16 mouse cellular contexts compared by ENCODE assay signal in the genomic region with DNA sequence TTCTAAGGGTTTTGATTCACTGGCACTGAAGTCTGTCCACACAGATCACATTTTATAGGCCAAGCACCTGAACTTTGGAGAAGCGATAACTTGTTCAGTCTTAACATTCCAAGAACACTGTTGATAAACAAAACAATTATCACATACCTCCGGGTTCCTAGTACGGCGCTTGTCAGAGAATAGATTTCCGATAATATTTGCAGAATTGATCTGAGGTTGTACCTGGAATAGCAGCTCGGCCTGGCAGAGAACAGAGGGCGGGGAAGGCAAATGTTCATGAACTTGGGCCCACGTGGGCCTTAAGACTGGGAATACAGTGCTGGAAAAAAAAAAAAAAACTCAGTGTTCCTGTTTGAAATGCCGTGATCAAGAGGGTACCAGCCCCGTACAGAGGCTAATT.
"Had no signal": no experiment of that assay in that cellular context is flagged by ENCODE, and none has a peak within 500 bp of the region (broad histone marks: within the 10 kb centered on the region; RNA-seq: fewer than 3 reads in every experiment).

No protein-coding gene starts in this region.

- H3K4me3 ChIP-seq: neural tube, embryonic 12.5 days; neural tube, embryonic 13.5 days; neural tube, embryonic 15.5 days; stomach, embryonic 15.5 days had no signal

- DNase-seq: retina, postnatal 1 day; right cerebral cortex, adult 18-20 months; right cerebral cortex, postnatal 14 days; right cerebral cortex, postnatal 25 days; right cerebral cortex, postnatal 4 days; spleen, adult 18-20 months; thymus, adult 18-20 months; thymus, adult 2 months; thymus, postnatal 14 days; thymus, postnatal 25 days; thymus, postnatal 36 days; thymus, postnatal 4 days had no signal

- H3K27me3 ChIP-seq: neural tube, embryonic 12.5 days; neural tube, embryonic 13.5 days; neural tube, embryonic 15.5 days; stomach, embryonic 15.5 days had no signal

- H3K4me2 ChIP-seq: neural tube, embryonic 12.5 days; neural tube, embryonic 13.5 days; neural tube, embryonic 15.5 days; stomach, embryonic 15.5 days had no signal

- H3K4me1 ChIP-seq: neural tube, embryonic 12.5 days; neural tube, embryonic 13.5 days; neural tube, embryonic 15.5 days; stomach, embryonic 15.5 days had no signal

- H3K9me3 ChIP-seq: neural tube, embryonic 12.5 days; neural tube, embryonic 13.5 days; neural tube, embryonic 15.5 days; stomach, embryonic 15.5 days had no signal

- H3K9ac ChIP-seq: neural tube, embryonic 12.5 days; neural tube, embryonic 13.5 days; neural tube, embryonic 15.5 days; stomach, embryonic 15.5 days had no signal

- H3K36me3 ChIP-seq: neural tube, embryonic 12.5 days; neural tube, embryonic 13.5 days; neural tube, embryonic 15.5 days; stomach, embryonic 15.5 days had no signal

- H3K27ac ChIP-seq: neural tube, embryonic 12.5 days; neural tube, embryonic 13.5 days; neural tube, embryonic 15.5 days; stomach, embryonic 15.5 days had no signal
